Mouse (Mus musculus): ENCODE data around the gene Hspa1a. TPM values are rescaled to one million over a fixed set of nuclear protein-coding genes. Genes with fewer than 3 reads are reported as not detected.
A peak's percentile ranks its signal among the peaks of the same experiment; 100 is the strongest.

Hspa1a gene
- polyA plus RNA-seq, 1 experiment, result 12.0 TPM

- H3K27ac ChIP-seq (ENCODE audit: insufficient read depth, low read length), result peak overlapping the region; percentile 81; the same call in 1 of the 2 replicates
- peak overlapping the region; percentile 91 for H3K4me3 ChIP-seq (ENCODE audit: insufficient read depth, low read length)
- H3K4me1 ChIP-seq (ENCODE audit: control insufficient read depth, insufficient read depth, low read length), result peaks cover 2% of the 10 kb centered on the region
- no peak for TF ChIP-seq CTCF (IDR thresholded peaks at IDR 0.05; ENCODE audit: extremely low read depth, insufficient read depth, low read length)
- TF ChIP-seq POLR2A (IDR thresholded peaks at IDR 0.05; ENCODE audit: extremely low read depth, insufficient read depth, low read length), result no peak
Observed at GRCm38 (mm10) chr17:34931735-34932098, 40.2 kb downstream of the Hspa1a start.

GRCm38 (mm10) chr17:34931061-34931734 is 40.8 kb downstream of the Hspa1a start, which contains the start of gene Neu1:
Gene Neu1, plus strand, starts transcription at chr17:34931253.
- H3K27ac ChIP-seq (ENCODE audit: insufficient read depth, low read length), result peak within 1 kb of the TSS; percentile 81
- TF ChIP-seq CTCF (IDR thresholded peaks at IDR 0.05; ENCODE audit: extremely low read depth, insufficient read depth, low read length) (peak; percentile 48), POLR2A (IDR thresholded peaks at IDR 0.05; ENCODE audit: extremely low read depth, insufficient read depth, low read length) (peak; percentile 69; the same call in 1 of the 2 replicates)
- H3K4me1 ChIP-seq (ENCODE audit: control insufficient read depth, insufficient read depth, low read length), result peaks cover 2% of the 10 kb centered on the region
- H3K4me3 ChIP-seq (ENCODE audit: insufficient read depth, low read length), result peak within 1 kb of the TSS; percentile 91

DNA sequence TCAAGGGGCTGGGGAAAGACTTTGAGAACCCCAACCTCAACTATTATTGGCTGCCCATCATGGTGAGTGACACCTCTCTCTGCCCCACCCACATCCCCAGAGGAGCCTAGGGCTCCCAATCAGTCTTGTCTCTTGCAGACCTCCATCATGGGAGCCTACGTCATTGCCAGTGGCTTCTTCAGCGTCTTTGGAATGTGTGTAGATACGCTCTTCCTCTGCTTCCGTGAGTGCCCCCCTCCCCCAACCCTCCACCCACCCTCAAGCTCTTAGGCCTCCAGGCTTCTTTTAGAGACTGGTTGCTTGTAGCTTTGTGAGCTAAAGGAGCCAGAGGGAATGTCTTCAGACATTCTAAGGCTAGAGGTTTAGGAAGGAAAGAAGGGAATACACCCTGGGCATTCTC is 43.1 kb downstream of the Hspa1a start:
- TF ChIP-seq CTCF (IDR thresholded peaks at IDR 0.05; ENCODE audit: extremely low read depth, insufficient read depth, low read length) (no peak), POLR2A (IDR thresholded peaks at IDR 0.05; ENCODE audit: extremely low read depth, insufficient read depth, low read length) (no peak)
- Histone ChIP-seq H3K4me3 (ENCODE audit: insufficient read depth, low read length) (no peak overlapping the region), H3K4me1 (ENCODE audit: control insufficient read depth, insufficient read depth, low read length) (peaks cover 2% of the 10 kb centered on the region), H3K27ac (ENCODE audit: insufficient read depth, low read length) (no peak overlapping the region)

DNA sequence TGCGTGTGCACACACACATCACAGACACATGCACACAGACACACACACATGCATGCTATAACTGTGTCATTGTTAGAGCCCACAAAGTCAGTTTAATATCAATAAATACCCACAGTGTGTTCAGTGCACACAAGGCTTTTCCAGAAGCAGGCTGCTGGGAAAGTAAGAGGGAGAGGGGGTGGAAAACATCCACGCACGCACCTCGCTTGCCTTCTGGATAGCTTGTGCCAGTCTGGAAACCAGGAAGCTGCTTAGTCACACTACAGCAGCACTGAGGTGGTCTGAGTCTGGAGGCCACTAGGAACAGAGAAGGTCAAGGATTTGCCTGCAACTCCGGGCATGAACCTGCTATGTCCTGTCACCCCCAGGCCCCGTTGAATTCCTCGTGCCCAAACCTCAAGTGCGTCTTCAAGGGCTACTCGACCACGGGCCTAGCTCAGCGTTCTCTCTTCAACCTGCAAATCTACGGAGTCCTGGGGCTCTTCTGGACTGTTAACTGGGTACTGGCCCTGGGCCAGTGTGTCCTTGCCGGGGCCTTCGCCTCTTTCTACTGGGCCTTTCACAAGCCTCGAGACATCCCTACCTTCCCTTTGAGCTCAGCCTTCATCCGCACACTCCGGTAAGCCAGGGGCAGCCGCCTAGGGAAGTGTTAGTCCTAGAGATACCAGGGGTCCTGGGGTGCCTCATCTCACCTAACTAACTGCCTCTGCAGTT is 44.5 kb downstream of the Hspa1a start:
- no peak overlapping the region for H3K27ac ChIP-seq (ENCODE audit: insufficient read depth, low read length)
- H3K4me1 ChIP-seq (ENCODE audit: control insufficient read depth, insufficient read depth, low read length), result peaks cover 2% of the 10 kb centered on the region
- no peak overlapping the region for H3K4me3 ChIP-seq (ENCODE audit: insufficient read depth, low read length)
- no peak for TF ChIP-seq POLR2A (IDR thresholded peaks at IDR 0.05; ENCODE audit: extremely low read depth, insufficient read depth, low read length)
- TF ChIP-seq CTCF (IDR thresholded peaks at IDR 0.05; ENCODE audit: extremely low read depth, insufficient read depth, low read length), result no peak

- Histone ChIP-seq H3K27ac (ENCODE audit: insufficient read depth, low read length) (no peak overlapping the region), H3K4me3 (ENCODE audit: insufficient read depth, low read length) (no peak overlapping the region), H3K4me1 (ENCODE audit: control insufficient read depth, insufficient read depth, low read length) (peaks cover 2% of the 10 kb centered on the region)
- TF ChIP-seq POLR2A (IDR thresholded peaks at IDR 0.05; ENCODE audit: extremely low read depth, insufficient read depth, low read length), result no peak
- no peak for TF ChIP-seq CTCF (IDR thresholded peaks at IDR 0.05; ENCODE audit: extremely low read depth, insufficient read depth, low read length)
Observed at GRCm38 (mm10) chr17:34924258-34924657, 47.7 kb downstream of the Hspa1a start.

- TF ChIP-seq CTCF (IDR thresholded peaks at IDR 0.05; ENCODE audit: extremely low read depth, insufficient read depth, low read length) (0 out of 2 replicates have a peak, but pooled peaks have one; percentile 13), POLR2A (IDR thresholded peaks at IDR 0.05; ENCODE audit: extremely low read depth, insufficient read depth, low read length) (no peak)
- H3K4me1 ChIP-seq (ENCODE audit: control insufficient read depth, insufficient read depth, low read length), result peaks cover 2% of the 10 kb centered on the region
- H3K4me3 ChIP-seq (ENCODE audit: insufficient read depth, low read length), result no peak overlapping the region
- no peak overlapping the region for H3K27ac ChIP-seq (ENCODE audit: insufficient read depth, low read length)
Observed at GRCm38 (mm10) chr17:34922939-34923338, 49.0 kb downstream of the Hspa1a start.

Other genes with a start within 250 kb of the Hspa1a start
- gene C4b, start 228.3 kb downstream of the Hspa1a start, polyA plus RNA-seq (2012; rRNA removed), result 10.7 and 14.8 TPM in 2 replicates
- gene Cyp21a1, start 167.6 kb downstream of the Hspa1a start, polyA plus RNA-seq (2012; rRNA removed), result not detected in 2 replicates
- 80.0 and 80.7 TPM in 2 replicates for gene Stk19, start 135.2 kb downstream of the Hspa1a start, polyA plus RNA-seq (2012; rRNA removed)
- gene Dxo, start 135.1 kb downstream of the Hspa1a start, polyA plus RNA-seq (2012; rRNA removed), result 53.1 and 55.5 TPM in 2 replicates
- 74.0 and 81.2 TPM in 2 replicates for gene Skiv2l, start 121.9 kb downstream of the Hspa1a start, polyA plus RNA-seq (2012; rRNA removed)
- gene Nelfe, start 121.8 kb downstream of the Hspa1a start, polyA plus RNA-seq (2012; rRNA removed), result 56.3 and 65.8 TPM in 2 replicates
- 0.08 and 0.32 TPM in 2 replicates for gene Cfb, start 109.6 kb downstream of the Hspa1a start, polyA plus RNA-seq (2012; rRNA removed)
- 4.8 and 4.9 TPM in 2 replicates for gene Zbtb12, start 92.7 kb downstream of the Hspa1a start, polyA plus RNA-seq (2012; rRNA removed)
- gene Gm20547, start 90.1 kb downstream of the Hspa1a start, polyA plus RNA-seq (2012; rRNA removed), result 0.04 and 0.13 TPM in 2 replicates
- gene C2, start 73.9 kb downstream of the Hspa1a start, polyA plus RNA-seq (2012; rRNA removed), result 3.2 and 3.4 TPM in 2 replicates
- gene Ehmt2, start 73.7 kb downstream of the Hspa1a start, polyA plus RNA-seq (2012; rRNA removed), result 247 and 264 TPM in 2 replicates
- 0.46 and 0.49 TPM in 2 replicates for gene Slc44a4, start 57.7 kb downstream of the Hspa1a start, polyA plus RNA-seq (2012; rRNA removed)
- gene Neu1, start 40.9 kb downstream of the Hspa1a start, polyA plus RNA-seq (2012; rRNA removed), result 49.4 and 50.5 TPM in 2 replicates
- 8.4 and 11.6 TPM in 2 replicates for gene Hspa1b, start 12.9 kb downstream of the Hspa1a start, polyA plus RNA-seq (2012; rRNA removed)
- gene Gm20481, start 2.2 kb downstream of the Hspa1a start, polyA plus RNA-seq (2012; rRNA removed), result not detected in 2 replicates
- gene Hspa1l, start 547 bp upstream of the Hspa1a start, polyA plus RNA-seq (2012; rRNA removed), result 0.50 and 0.59 TPM in 2 replicates
- 36.9 and 37.2 TPM in 2 replicates for gene Lsm2, start 9.7 kb upstream of the Hspa1a start, polyA plus RNA-seq (2012; rRNA removed)
- gene Vars, start 28.8 kb upstream of the Hspa1a start, polyA plus RNA-seq (2012; rRNA removed), result 43.7 and 46.6 TPM in 2 replicates
- 0.29 and 0.36 TPM in 2 replicates for gene Vwa7, start 44.4 kb upstream of the Hspa1a start, polyA plus RNA-seq (2012; rRNA removed)
- gene Sapcd1, start 55.9 kb upstream of the Hspa1a start, polyA plus RNA-seq (2012; rRNA removed), result 0.94 and 0.96 TPM in 2 replicates
- gene Msh5, start 74.6 kb upstream of the Hspa1a start, polyA plus RNA-seq (2012; rRNA removed), result 0.58 and 0.72 TPM in 2 replicates
- gene Clic1, start 77.8 kb upstream of the Hspa1a start, polyA plus RNA-seq (2012; rRNA removed), result 18.4 and 18.7 TPM in 2 replicates
- 25.1 and 26.8 TPM in 2 replicates for gene Ddah2, start 86.9 kb upstream of the Hspa1a start, polyA plus RNA-seq (2012; rRNA removed)
- gene Ly6g6c, start 93.2 kb upstream of the Hspa1a start, polyA plus RNA-seq (2012; rRNA removed), result not detected in 2 replicates
- gene Mpig6b, start 94.0 kb upstream of the Hspa1a start, polyA plus RNA-seq (2012; rRNA removed), result not detected in 2 replicates
- gene Ly6g6e, start 104.7 kb upstream of the Hspa1a start, polyA plus RNA-seq (2012; rRNA removed), result 4.8 and 5.5 TPM in 2 replicates
- 1.8 and 3.6 TPM in 2 replicates for gene Ly6g6d, start 105.9 kb upstream of the Hspa1a start, polyA plus RNA-seq (2012; rRNA removed)
- gene Ly6g6f, start 113.5 kb upstream of the Hspa1a start, polyA plus RNA-seq (2012; rRNA removed), result 0.44 and 1.1 TPM in 2 replicates
- gene Abhd16a, start 117.1 kb upstream of the Hspa1a start, polyA plus RNA-seq (2012; rRNA removed), result 147 and 159 TPM in 2 replicates
- gene Ly6g5c, start 136.1 kb upstream of the Hspa1a start, polyA plus RNA-seq (2012; rRNA removed), result not detected in 2 replicates
- 0.91 and 1.3 TPM in 2 replicates for gene Ly6g5b, start 143.3 kb upstream of the Hspa1a start, polyA plus RNA-seq (2012; rRNA removed)
- gene Gpank1, start 149.3 kb upstream of the Hspa1a start, polyA plus RNA-seq (2012; rRNA removed), result 20.4 and 21.0 TPM in 2 replicates
- gene Csnk2b, start 149.9 kb upstream of the Hspa1a start, polyA plus RNA-seq (2012; rRNA removed), result 191 and 200 TPM in 2 replicates
- gene D17H6S53E, start 154.2 kb upstream of the Hspa1a start, polyA plus RNA-seq (2012; rRNA removed), result 9.6 and 10.3 TPM in 2 replicates
- gene Apom, start 159.9 kb upstream of the Hspa1a start, polyA plus RNA-seq (2012; rRNA removed), result 0.13 TPM in 2 replicates
- gene Bag6, start 163.0 kb upstream of the Hspa1a start, polyA plus RNA-seq (2012; rRNA removed), result 194 and 212 TPM in 2 replicates
- gene Prrc2a, start 192.7 kb upstream of the Hspa1a start, polyA plus RNA-seq (2012; rRNA removed), result 269 and 273 TPM in 2 replicates
- gene Aif1, start 203.9 kb upstream of the Hspa1a start, polyA plus RNA-seq (2012; rRNA removed), result 13.0 and 13.2 TPM in 2 replicates
- 18.9 and 20.2 TPM in 2 replicates for gene Lst1, start 216.3 kb upstream of the Hspa1a start, polyA plus RNA-seq (2012; rRNA removed)
- gene Ltb, start 222.3 kb upstream of the Hspa1a start, polyA plus RNA-seq (2012; rRNA removed), result 0.71 and 1.5 TPM in 2 replicates
- 0.06 and 0.11 TPM in 2 replicates for gene Tnf, start 229.9 kb upstream of the Hspa1a start, polyA plus RNA-seq (2012; rRNA removed)
- gene Lta, start 233.2 kb upstream of the Hspa1a start, polyA plus RNA-seq (2012; rRNA removed), result 0.19 and 0.32 TPM in 2 replicates
- gene Gm16181, start 248.7 kb upstream of the Hspa1a start, polyA plus RNA-seq (2012; rRNA removed), result not detected in 2 replicates